Mouse (Mus musculus) hindbrain, embryonic 10.5 days (tissue): ENCODE measurements around the gene Gpr15. TPM values are rescaled to one million over a fixed set of nuclear protein-coding genes. Genes with fewer than 3 reads are reported as not detected.
A peak's percentile ranks its signal among the peaks of the same experiment; 100 is the strongest.

ENCODE experiments used
- DNase-seq: peaks from one replicate; pipeline ENCODE4 v3.0.0-alpha.2; 2017; ENCODE audit warnings: low spot score
- H3K27ac ChIP-seq: fragments of 300-500 bp; sonication (generic); 2 replicates; pipeline ENCODE4 v1.5.1; 2016; ENCODE audit warnings: mild to moderate bottlenecking, moderate library complexity
- H3K27me3 ChIP-seq: fragments of 300-500 bp; sonication (generic); 2 replicates; pipeline ENCODE4 v1.6.1; 2016; ENCODE audit warnings: mild to moderate bottlenecking; ENCODE audit not compliant: poor library complexity, insufficient read depth, severe bottlenecking
- H3K36me3 ChIP-seq: fragments of 300-500 bp; sonication (generic); 2 replicates; pipeline ENCODE4 v1.6.1; 2016; ENCODE audit warnings: mild to moderate bottlenecking, moderate library complexity
- H3K4me1 ChIP-seq: fragments of 300-500 bp; sonication (generic); replicated peaks from 2 replicates; pipeline ENCODE4 v1.6.1; 2016; ENCODE audit warnings: mild to moderate bottlenecking
- H3K4me3 ChIP-seq: fragments of 300-500 bp; sonication (generic); 2 replicates; pipeline ENCODE4 v1.5.1; 2016; ENCODE audit warnings: mild to moderate bottlenecking, moderate library complexity
- H3K9me3 ChIP-seq: fragments of 300-500 bp; sonication (generic); 2 replicates; pipeline ENCODE4 v1.6.1; 2016; ENCODE audit warnings: mild to moderate bottlenecking, moderate library complexity
- WGBS: fragments of 180-500 bp; shearing (Covaris S2); methylation state at CpG from one replicate; pipeline ENCODE4 v1.1.7; 2016; 5-methylcytosine and 5-hydroxymethylcytosine counted together
- polyA plus RNA-seq: library from polyadenylated mRNA; unstranded; fragments of >200 nt; fragmentation: Nextera tagmentation; extraction: Ambion mirVana; gene quantifications from 2 replicates; pipeline ENCODE4 v1.2.1, GENCODE M21; 2016

The Gpr15 gene
- not detected in 2 replicates for polyA plus RNA-seq

- DNase-seq, result no peak
- WGBS, result 93% methylated on average over 7 of the region's 7 CpGs
- Histone ChIP-seq H3K9me3 (no peaks in the 10 kb centered on the region), H3K4me1 (peaks cover 4% of the 10 kb centered on the region; the same call in 1 of the 2 replicates), H3K4me3 (no peak within 1 kb of the TSS), H3K36me3 (no peaks in the 10 kb centered on the region), H3K27me3 (no peaks in the 10 kb centered on the region), H3K27ac (no peak within 1 kb of the TSS)
Observed at GRCm38 (mm10) chr16:58718666-58719120, at the start of gene Gpr15. Gpr15 (minus strand) TSS chr16:58719070.

- Histone ChIP-seq H3K27me3 (no peaks in the 10 kb centered on the region), H3K9me3 (peaks cover 4% of the 10 kb centered on the region; the same call in 1 of the 2 replicates), H3K4me3 (no peak within 1 kb of the TSS), H3K36me3 (no peaks in the 10 kb centered on the region), H3K4me1 (no peaks in the 10 kb centered on the region), H3K27ac (no peak within 1 kb of the TSS)
- no peak for DNase-seq
- WGBS, result 91% methylated on average over 1 of the region's 1 CpGs
Observed at GRCm38 (mm10) chr16:58763076-58763475, 44.2 kb upstream of the Gpr15 start, which contains the start of gene Olfr172. Olfr172 (minus strand) TSS chr16:58763176.

- Histone ChIP-seq H3K27me3 (no peaks in the 10 kb centered on the region), H3K4me1 (no peaks in the 10 kb centered on the region), H3K27ac (no peak overlapping the region), H3K9me3 (no peaks in the 10 kb centered on the region), H3K4me3 (no peak overlapping the region), H3K36me3 (no peaks in the 10 kb centered on the region)
- DNase-seq, result no peak
Observed at GRCm38 (mm10) chr16:58756191-58756590, 37.3 kb upstream of the Gpr15 start.

GRCm38 (mm10) chr16:58751314-58751713 is 32.4 kb upstream of the Gpr15 start:
- Histone ChIP-seq H3K4me3 (no peak overlapping the region), H3K27me3 (no peaks in the 10 kb centered on the region), H3K27ac (no peak overlapping the region), H3K4me1 (no peaks in the 10 kb centered on the region), H3K9me3 (no peaks in the 10 kb centered on the region), H3K36me3 (no peaks in the 10 kb centered on the region)
- DNase-seq, result no peak
- 26% methylated on average over 1 of the region's 1 CpGs for WGBS

- no peaks in the 10 kb centered on the region for H3K27me3 ChIP-seq
- H3K9me3 ChIP-seq, result no peaks in the 10 kb centered on the region
- no peaks in the 10 kb centered on the region for H3K4me1 ChIP-seq
- WGBS, result 78% methylated on average over 4 of the region's 4 CpGs
- no peak overlapping the region for H3K27ac ChIP-seq
- H3K36me3 ChIP-seq, result no peaks in the 10 kb centered on the region
- no peak for DNase-seq
- H3K4me3 ChIP-seq, result no peak overlapping the region
Observed at GRCm38 (mm10) chr16:58746715-58747114, 27.8 kb upstream of the Gpr15 start.

- Histone ChIP-seq H3K9me3 (no peaks in the 10 kb centered on the region), H3K4me1 (no peaks in the 10 kb centered on the region), H3K27me3 (no peaks in the 10 kb centered on the region), H3K27ac (no peak overlapping the region), H3K4me3 (no peak overlapping the region), H3K36me3 (peaks cover 2% of the 10 kb centered on the region; the same call in 1 of the 2 replicates)
- DNase-seq, result no peak
- 93% methylated on average over 5 of the region's 5 CpGs for WGBS
Observed at GRCm38 (mm10) chr16:58740751-58741150, 21.9 kb upstream of the Gpr15 start.

- 84% methylated on average over 1 of the region's 1 CpGs for WGBS
- no peak overlapping the region for H3K27ac ChIP-seq
- H3K9me3 ChIP-seq, result no peaks in the 10 kb centered on the region
Observed at GRCm38 (mm10) chr16:58738800-58739199, 19.9 kb upstream of the Gpr15 start.

GRCm38 (mm10) chr16:58738205-58738604 is 19.3 kb upstream of the Gpr15 start:
- H3K27me3 ChIP-seq, result no peaks in the 10 kb centered on the region
- peaks cover 27% of the 10 kb centered on the region for H3K36me3 ChIP-seq
- WGBS, result 72% methylated on average over 4 of the region's 4 CpGs
- H3K4me1 ChIP-seq, result no peaks in the 10 kb centered on the region
- H3K4me3 ChIP-seq, result no peak overlapping the region
- no peaks in the 10 kb centered on the region for H3K9me3 ChIP-seq
- no peak overlapping the region for H3K27ac ChIP-seq
- no peak for DNase-seq

More at GRCm38 (mm10) chr16:58738800-58739199, 19.9 kb upstream of the Gpr15 start:
- DNase-seq, result no peak
- Histone ChIP-seq H3K4me1 (no peaks in the 10 kb centered on the region), H3K36me3 (peaks cover 21% of the 10 kb centered on the region), H3K4me3 (no peak overlapping the region), H3K27me3 (no peaks in the 10 kb centered on the region)

GRCm38 (mm10) chr16:58728176-58728671 is 9.4 kb upstream of the Gpr15 start:
- no peaks in the 10 kb centered on the region for H3K9me3 ChIP-seq
- H3K27me3 ChIP-seq, result no peaks in the 10 kb centered on the region
- peak overlapping the region; percentile 93 for H3K27ac ChIP-seq
- peaks cover 7% of the 10 kb centered on the region for H3K4me1 ChIP-seq
- H3K4me3 ChIP-seq, result peak overlapping the region; percentile 82
- H3K36me3 ChIP-seq, result peaks cover 39% of the 10 kb centered on the region
- no peak for DNase-seq
- under 1% methylated on average over 31 of the region's 31 CpGs for WGBS

- Histone ChIP-seq H3K9me3 (no peaks in the 10 kb centered on the region), H3K4me1 (peaks cover 7% of the 10 kb centered on the region), H3K27ac (peak within 1 kb of the TSS; percentile 93), H3K36me3 (peaks cover 33% of the 10 kb centered on the region), H3K27me3 (no peaks in the 10 kb centered on the region), H3K4me3 (peak within 1 kb of the TSS; percentile 82)
- peak; percentile 97 for DNase-seq
- WGBS, result 2% methylated on average over 35 of the region's 35 CpGs
Observed at GRCm38 (mm10) chr16:58727477-58728131, 8.7 kb upstream of the Gpr15 start, which contains the start of gene Cldnd1. Cldnd1 (plus strand) TSS chr16:58727910.

- peak overlapping the region; percentile 82 for H3K4me3 ChIP-seq
Observed at GRCm38 (mm10) chr16:58726680-58727476, 8.0 kb upstream of the Gpr15 start.

GRCm38 (mm10) chr16:58722292-58722691 is 3.4 kb upstream of the Gpr15 start:
- 86% methylated on average over 2 of the region's 2 CpGs for WGBS
- Histone ChIP-seq H3K36me3 (no peaks in the 10 kb centered on the region), H3K4me1 (peaks cover 4% of the 10 kb centered on the region; the same call in 1 of the 2 replicates), H3K27me3 (no peaks in the 10 kb centered on the region), H3K9me3 (no peaks in the 10 kb centered on the region), H3K27ac (no peak overlapping the region), H3K4me3 (no peak overlapping the region)
- no peak for DNase-seq

More at GRCm38 (mm10) chr16:58726680-58727476, 8.0 kb upstream of the Gpr15 start:
- Histone ChIP-seq H3K27me3 (no peaks in the 10 kb centered on the region), H3K4me1 (peaks cover 7% of the 10 kb centered on the region), H3K9me3 (no peaks in the 10 kb centered on the region), H3K27ac (peak overlapping the region; percentile 93; the same call in 1 of the 2 replicates), H3K36me3 (peaks cover 26% of the 10 kb centered on the region)
- WGBS, result 84% methylated on average over 11 of the region's 11 CpGs
- DNase-seq, result no peak

GRCm38 (mm10) chr16:58715018-58715417 is 3.9 kb downstream of the Gpr15 start:
- H3K4me3 ChIP-seq, result no peak overlapping the region
- WGBS, result 81% methylated on average over 4 of the region's 4 CpGs
- no peaks in the 10 kb centered on the region for H3K9me3 ChIP-seq
- DNase-seq, result no peak
- H3K27ac ChIP-seq, result no peak overlapping the region
- peaks cover 4% of the 10 kb centered on the region; the same call in 1 of the 2 replicates for H3K4me1 ChIP-seq
- no peaks in the 10 kb centered on the region for H3K27me3 ChIP-seq
- no peaks in the 10 kb centered on the region for H3K36me3 ChIP-seq
